Mouse (Mus musculus): ENCODE measurements around the gene Pmpcb.

The Pmpcb gene

DNA sequence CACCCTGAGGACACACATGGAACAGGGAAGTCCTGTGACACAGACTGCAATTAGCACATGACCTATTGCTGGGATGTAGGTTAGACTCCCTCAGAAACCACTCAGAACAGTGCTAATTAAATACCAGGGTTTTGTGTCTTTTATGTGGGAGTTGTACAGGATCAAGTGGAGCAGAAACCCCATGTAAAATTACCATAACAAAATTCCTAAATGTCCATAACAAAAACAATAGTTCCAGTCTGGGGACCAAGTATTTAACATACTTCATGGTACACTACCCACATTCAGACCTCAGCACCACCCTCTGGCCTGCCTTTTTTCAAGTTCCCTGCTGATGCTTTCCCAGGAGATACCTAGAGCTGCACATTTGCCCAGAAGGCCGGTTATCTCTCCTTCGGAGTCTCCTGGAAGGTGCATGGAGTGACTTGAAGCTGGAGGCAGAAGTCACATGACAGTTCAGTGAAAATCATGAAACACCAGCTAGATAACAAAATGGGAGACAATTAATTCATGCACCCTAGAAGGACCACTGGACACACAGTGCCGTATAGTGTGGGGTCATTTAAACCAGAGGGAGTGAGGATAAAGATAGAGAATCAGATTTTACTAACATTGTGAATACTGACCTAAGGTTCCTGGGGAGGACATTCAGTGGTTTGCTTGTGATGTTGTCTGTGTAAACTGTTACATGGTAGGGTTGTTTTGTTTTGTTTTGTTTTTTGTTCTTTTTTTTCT lies 4.6 kb upstream of the Pmpcb start:
- DNase-seq (ENCODE audit: low read depth, low spot score): no peak

DNA sequence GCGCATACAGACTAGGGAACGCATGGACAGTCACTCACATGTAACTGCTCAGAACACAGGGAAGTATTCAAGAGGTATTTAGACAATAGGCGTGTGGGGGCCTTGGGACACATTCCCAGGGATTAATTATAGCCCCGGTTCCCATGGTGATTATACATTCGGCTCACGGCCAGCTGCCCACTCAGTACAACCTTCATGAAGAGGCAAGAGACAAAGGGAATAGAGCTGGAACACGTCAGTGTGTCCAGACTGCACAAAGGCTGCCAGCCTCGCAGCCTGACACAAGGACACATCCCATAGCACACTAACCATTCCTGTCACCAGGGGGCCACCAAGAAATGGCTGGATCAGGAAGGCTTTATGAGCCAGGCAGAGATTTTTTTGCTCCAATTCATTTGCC lies 4.0 kb upstream of the Pmpcb start:
- no peak for DNase-seq (ENCODE audit: low read depth, low spot score)

DNA sequence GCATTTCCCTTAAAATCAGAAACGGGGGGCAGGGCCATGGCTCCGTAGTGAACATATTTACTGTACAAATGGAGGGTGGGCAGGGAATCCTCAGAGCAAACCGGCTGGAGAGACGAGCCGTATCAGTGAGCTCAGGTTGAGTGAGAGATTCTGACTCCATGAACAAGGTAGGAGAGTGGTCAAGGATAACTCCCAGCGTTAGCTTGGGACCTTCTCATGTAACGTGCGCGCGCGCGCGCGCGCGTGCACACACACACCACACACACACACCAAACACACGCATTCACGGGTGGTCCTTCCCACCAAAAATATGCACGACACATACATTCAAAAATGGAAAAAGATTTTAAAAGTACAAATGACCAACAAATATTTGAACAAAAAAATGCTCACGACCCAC lies 1.8 kb upstream of the Pmpcb start:
- DNase-seq (ENCODE audit: low read depth, low spot score): no peak

DNA sequence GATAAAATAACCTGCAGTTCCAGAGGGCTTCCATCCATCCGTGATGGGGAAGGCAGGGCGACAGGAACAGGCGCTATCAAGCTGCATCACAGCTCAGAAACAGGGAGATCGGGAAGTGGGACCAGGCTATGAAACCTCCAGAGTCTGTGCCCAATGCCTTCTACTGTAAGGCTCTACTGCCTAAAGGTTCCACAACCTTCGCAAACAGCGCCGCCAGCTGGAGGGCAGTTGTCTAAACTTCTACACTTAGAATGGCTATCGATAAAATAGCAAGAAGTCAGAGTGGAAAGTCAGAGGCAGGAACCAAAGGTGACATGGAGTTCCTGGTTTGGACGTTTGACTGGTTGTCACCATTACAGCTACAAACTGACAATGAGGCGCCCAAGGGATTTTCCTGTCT lies 1.4 kb upstream of the Pmpcb start:
- DNase-seq (ENCODE audit: low read depth, low spot score): no peak

DNA sequence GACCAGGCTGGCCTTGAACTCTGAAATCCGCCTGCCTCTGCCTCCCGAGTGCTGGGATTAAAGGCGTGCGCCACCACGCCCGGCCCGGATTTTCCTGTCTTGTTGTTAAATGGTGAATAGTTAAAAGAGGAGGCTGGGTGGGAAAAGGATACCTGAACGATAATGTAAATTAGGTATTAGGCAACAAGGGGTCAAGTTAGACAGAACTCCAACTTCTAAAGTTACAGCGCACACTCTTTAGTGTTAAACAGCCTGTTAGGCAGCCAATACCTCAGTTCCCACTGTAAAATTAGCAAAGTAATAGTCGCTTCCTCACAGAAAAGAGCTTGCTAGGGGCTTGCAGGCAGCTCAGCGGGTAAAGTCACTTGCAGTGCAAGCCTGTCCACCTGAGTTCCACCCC lies 895 bp upstream of the Pmpcb start:
- DNase-seq (ENCODE audit: low read depth, low spot score): no peak

DNA sequence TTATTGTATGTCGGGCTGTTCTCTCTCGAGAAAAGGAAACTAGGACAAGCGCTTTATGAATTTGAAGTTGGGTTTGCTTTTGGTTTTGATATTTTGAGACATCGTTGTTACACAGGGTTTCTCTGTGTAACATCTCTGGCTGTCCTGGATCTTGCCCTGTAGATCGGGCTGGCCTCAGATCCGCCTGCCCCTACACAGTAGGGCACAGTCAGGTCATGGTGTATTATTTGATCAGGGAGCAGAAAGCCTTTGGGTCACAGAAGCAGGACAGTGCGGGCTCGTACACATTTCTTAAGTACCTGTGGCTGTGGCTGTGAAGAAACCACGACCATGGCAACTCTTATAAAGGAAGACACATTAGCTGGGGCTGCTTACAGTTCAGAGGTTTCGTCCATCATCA lies 679 bp downstream of the Pmpcb start:
- no peak for DNase-seq (ENCODE audit: low read depth, low spot score)

DNA sequence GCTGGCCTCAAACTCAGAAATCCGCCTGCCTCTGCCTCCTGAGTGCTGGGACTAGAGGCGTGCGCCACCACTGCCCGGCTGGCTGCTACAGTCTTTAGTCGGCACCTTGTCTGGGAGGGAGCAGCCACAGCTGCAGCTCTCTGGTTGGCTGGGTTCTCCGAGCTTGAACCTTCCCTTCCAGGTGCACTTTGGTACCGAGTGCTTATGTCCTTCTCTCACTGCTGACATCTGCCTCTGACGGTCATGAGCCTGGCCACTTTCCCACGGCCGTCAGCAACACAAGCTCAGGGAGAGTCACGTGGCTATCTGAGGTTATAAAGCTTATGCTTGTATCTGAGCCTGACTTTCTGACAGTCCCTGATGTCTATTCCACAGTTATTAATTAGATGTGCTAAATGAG lies 2.2 kb downstream of the Pmpcb start:
- DNase-seq (ENCODE audit: low read depth, low spot score): no peak

DNA sequence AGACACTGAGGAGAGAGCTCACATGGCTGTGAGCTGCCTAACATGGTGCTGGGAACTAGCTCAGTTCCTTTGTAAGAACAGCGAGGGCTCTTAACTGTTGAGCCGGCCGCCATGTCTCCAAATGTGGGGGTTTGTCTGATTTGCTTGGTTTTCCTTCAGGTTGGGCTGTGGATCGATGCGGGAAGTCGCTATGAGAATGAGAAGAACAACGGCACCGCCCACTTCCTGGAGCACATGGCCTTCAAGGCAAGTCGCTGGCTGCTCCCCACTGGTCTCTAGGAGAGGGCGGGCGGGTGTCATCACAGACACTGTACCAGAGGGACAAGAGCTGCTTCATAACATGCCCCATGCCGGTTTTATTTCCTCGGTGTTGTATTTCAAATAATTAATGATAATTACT lies 2.9 kb downstream of the Pmpcb start:
- DNase-seq (ENCODE audit: low read depth, low spot score): no peak

DNA sequence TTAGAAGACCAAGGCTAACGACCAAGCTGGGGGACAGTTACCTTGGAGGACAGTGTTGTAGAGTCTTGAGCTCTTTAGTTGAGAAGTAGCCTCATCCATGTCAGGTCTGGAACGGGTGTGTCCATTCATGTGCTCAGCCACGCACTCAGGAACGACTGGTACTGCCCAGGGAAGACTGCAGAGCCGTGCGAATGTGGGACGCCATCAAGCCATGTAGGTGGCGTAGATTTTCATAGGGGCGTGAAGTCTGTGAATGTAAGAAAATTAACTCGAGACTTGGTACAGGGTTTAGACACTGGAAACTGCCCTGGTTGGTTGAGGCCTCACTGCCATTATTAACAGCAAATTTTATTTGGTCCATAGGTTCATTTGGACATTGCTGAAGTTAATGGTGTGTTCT lies 6.7 kb downstream of the Pmpcb start:
- DNase-seq (ENCODE audit: low read depth, low spot score): no peak

DNA sequence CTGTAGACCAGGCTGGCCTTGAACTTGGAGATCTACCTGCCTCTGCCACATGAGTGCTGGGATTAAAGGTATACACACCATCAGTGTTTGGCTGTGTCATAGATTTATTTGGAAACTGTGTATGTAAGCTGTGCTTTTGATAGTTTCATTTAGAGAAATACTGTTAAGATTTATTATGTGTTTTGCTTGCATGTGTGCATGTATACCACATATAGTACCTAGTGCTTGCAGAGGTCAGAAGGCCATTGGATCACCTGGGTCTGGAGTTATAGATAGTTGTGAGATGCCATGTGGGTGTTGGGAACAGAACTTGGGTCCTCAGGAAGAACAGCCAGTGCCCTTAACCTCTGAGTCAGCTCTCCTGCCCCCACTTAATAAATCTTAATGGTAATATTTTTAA lies 7.7 kb downstream of the Pmpcb start:
- DNase-seq (ENCODE audit: low read depth, low spot score): no peak

DNA sequence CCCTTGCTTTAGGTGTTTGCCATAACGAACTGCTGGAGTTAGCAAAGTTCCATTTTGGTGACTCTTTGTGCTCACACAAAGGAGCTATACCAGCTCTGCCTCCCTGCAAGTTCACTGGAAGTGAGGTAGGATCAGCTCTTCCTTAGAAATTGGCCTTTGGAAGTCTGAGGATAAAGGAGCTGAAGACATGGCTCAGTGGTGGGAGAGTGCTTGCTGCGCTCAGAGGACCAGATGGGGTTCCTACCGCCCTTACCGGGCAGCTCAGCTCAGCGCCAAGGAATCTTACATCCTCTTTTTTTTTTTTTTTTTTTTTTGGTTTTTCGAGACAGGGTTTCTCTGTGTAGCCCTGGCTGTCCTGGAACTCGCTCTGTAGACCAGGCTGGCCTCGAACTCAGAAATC lies 9.0 kb downstream of the Pmpcb start:
- no peak for DNase-seq (ENCODE audit: low read depth, low spot score)

DNA sequence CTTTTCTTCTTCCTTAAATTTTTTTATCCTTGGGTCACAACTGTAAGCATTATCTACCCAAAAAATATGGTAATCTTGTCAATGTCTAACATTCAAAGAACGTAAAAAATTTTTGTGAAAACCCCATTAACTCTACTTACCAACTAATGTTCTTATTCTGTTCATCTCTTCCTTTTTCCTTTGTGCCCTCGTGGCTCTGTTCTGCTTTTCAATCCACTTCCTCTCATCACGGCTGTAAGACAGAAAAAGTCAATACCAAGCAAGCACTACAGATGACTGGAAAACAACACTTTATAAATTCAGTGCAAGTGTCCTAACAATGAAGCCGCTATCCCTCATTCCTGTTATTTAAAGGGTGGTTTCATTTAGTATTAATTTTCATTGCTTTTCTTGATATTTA lies 31.6 kb downstream of the Pmpcb start:
- no peak for DNase-seq (ENCODE audit: low read depth, low spot score)

DNA sequence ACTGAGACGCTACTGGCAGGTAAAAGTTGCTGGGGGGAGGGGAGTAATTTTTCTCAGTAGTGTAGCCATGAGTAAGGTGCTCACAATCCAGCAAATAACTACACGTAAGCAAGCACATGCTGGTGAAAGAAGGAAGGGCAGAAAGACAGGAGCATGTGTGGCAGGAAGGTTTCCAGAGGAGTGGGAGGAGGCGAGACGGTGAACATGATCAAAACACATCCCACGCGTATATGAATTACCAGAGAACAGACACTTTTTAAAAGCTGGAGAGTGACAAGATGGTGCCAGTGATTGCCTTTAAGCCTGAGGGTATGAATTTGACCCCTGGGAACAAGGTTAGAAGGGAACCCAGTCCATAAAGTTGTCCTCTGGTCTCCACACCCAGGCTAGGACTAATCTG lies 32.9 kb downstream of the Pmpcb start:
- DNase-seq (ENCODE audit: low read depth, low spot score): no peak

DNA sequence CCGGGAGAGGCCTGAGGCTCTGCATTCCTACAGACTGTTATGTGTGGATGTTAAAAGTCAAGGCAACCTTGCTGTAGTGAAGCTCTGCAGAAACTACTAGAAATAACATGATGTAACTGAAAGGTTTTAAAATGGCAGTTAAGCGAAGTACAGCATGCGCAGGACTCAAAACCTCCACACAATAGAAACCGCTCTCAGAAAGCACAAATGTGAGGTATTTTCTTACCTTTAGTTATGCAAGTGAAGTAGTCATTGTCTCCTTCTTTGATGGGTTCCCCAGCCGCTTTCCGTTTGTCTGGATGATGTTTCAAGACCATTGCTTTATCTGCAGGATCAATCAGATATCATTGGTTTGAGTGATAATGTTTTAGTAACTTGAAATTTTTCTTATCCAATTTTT lies 39.5 kb downstream of the Pmpcb start:
- DNase-seq (ENCODE audit: low read depth, low spot score): no peak

DNA sequence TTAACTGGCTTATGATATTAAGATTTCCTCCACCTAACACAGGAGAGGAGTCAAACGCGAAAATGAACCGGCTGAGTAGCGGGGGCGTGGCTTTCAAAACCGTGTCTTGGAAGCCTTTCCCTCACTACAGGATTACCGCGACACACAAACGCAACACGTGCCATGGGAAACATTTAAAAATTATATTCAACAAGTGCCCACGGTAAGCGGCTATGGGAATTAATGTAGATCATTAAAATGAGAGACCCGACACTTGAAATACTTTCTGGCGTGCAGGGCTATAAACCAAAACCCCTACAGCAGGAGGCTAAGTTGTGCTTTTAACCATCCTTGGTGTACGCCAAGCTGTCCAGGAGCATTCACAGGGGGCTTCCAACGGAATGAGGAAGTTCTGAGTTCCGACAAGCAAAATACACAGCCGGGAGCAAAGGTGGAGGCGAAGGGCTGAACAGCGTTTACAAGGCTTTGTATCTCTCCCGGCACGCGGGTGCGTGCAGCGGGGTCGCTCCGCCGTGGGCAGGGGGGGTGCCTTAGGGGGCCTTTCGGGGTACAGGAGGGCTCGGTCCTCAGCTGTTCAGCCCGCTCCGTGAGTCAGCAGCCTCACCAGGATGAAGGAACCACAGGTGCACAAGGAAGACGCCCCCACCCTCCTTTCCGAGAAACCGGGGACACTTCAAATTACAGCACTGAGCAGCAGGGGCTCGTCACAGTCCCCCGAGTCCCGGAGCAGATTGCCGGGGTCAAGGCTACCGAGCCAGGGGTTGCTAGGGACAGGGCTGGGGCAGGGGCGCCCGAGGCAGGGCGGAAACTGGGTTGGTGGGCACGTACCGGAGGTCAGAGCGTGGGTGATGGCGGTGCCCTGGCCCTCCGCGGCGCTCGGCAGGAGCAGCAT lies 47.5 kb downstream of the Pmpcb start:
- DNase-seq (ENCODE audit: low read depth, low spot score): no peak

DNA sequence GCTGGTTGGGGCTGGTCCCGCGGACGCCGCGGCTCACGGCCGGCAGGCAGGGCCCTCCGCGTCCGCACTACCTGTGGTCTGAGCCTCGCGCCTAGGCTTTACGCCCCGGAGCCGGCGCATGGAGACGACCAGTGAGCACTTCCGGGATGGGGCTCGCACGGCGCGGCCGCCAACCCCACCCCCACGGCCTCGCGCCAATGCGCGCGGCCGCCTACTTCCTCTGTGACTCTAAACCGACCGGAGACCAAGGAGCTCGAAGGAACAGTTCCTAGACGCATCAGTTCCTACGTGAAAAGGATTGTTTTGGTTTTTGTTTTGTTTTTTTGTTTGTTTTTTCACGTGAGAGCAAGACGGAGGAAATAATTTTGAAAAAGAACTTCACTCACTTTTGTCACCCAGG lies 48.1 kb downstream of the Pmpcb start, which contains the start of the genes Dnajc2 and Psmc2:
Gene Dnajc2, minus strand, starts transcription at position 199 of the 400 bp plus-strand sequence.
Gene Psmc2, plus strand, starts transcription at position 231 of the 400 bp plus-strand sequence.
- DNase-seq (ENCODE audit: low read depth, low spot score): peak; percentile 83

DNA sequence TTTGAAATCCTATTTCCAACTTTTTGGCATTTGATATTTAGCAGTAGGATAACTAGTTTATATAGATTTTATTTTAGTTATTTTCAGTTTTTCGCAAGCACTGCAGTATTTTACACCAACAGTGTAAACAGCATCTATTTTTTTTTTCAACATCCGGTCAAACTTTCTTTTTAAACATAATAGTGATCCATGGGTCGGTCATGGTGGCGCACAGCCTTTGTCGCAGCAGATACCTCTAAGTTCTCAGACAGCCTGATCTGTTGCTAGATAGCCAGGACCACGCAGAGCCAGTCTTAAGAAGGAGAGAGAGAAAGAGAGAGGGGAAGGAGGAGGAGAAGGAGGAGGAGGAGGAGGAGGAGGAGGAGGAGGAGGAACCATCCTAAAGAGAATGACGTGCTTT lies 48.8 kb downstream of the Pmpcb start:
- DNase-seq (ENCODE audit: low read depth, low spot score): no peak

DNA sequence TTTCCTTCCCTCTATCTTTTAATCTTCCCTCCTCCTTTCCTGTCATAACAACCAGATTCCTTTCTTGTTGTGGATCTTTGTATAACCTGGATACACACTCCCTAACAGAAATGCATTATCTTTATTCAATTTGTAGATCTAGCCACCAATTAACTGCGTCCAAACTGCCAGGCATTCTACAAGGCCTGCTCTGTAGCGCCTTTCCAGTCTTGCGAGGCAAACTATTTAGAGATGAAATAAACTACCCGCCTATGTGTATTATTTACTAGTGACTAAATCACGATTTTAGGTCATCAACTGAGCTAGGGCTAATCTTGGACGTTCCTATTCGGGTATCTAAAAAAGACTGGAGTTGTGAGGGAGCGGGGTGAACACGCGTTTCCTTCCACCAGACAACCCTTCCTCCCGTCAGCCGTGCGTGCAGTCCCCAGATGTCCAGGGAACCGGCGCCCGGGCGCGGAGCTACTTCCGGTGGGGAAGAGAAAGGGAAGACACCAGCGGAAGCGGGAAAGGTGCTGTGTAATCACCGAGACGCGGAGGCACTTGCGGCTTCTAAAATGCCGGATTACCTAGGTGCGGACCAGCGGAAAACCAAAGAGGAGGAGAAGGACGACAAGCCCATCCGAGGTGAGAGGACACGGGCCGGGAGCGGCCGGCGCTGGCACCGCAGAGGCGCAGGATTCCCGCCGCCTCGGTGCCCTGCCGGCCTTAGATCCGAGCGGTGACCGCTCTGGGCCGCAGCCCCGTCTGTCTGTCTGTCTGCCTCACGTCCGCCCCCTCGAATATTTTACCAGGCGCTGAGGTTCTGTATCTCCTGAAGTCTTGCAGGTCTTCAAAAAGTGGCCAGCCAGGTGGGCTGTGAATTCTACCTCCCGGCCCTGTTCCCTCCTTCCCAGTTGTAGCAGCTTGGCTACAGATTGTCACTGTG lies 49.6 kb downstream of the Pmpcb start:
- DNase-seq (ENCODE audit: low read depth, low spot score): peak; percentile 86

DNA sequence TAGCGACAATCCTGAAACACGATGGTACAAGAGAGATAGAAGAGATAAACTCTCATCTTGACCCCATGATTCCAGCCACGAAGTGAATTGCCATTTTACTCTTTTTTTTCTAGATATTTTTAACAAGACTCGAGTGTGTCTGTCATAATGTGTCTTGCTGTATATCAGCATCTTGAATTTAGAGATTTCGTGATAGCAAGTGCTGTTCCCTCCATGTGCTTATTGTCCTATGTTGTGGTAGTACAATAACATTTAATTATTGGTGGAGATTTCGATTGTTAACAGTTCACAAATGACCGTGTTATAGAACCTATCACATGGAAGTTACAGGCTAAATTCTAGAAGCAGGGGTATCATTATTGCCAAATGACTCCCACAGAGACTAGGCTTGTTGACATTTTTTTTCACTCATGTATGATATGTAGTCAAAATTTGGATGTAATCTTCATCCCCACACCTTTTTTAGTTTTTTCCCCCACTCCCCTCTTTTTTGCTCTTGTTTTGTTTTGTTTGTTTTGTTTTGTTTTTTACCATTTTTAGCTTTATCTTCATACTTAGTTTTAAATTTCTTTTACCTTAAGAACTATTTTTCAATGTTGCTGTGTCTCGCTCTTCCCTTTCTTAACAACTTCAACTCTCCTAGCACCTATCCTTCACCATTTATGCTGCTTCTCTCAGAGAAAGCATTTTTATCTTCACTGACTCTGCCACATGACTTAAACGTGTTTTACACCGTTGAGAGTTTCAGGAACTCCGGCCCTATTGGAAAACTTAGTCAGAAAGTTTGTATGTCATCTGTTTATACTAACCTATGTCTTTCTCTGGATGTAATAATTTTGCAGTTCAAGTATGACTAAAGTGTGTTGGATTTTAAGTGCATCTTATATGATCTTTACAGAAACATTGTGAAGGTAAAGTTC lies 50.5 kb downstream of the Pmpcb start:
- no peak for DNase-seq (ENCODE audit: low read depth, low spot score)

DNA sequence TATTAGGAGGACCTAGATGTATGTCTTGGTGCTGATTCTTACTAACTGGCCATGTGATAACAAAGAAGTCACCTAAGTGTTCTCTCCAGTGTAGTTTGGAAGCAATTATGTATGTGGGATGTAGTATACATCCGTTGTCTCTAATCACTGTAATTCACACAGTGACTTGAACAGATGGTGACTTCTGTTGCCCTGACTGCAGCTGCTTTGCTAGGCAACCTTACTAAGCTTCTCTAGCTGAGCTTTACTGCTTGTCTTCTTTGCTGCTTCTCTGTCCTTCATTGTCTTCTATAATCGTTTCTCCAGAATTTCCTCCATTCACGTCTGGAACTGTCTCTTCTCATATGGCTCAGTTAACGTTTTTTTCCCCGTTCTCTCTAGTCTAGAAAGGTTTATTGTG lies 52.1 kb downstream of the Pmpcb start:
- DNase-seq (ENCODE audit: low read depth, low spot score): no peak

DNA sequence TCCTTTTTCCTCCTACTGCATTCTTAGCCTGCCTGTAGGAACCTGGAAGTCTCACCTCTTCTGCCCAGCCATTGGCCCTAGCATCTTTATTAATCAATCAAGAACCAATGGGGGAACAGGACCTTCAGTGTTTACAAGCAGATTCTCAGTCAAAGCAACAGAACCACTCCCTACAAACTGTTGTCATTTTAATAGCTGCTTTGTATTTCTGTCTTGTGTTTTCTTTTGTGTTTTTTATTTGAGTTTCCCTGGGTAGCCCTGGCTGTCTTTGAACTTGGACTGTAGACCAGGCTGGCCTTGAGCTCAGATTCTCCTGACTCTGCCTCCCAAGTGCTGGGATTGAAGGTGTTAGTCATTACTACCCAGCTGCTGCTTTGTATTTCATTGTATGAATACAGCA lies 55.2 kb downstream of the Pmpcb start:
- DNase-seq (ENCODE audit: low read depth, low spot score): no peak

All from retina, adult 2 months (tissue).